Mouse (Mus musculus): Measurements from ENCODE around the gene Uvrag.

Uvrag gene

GRCm38 (mm10) chr7:99139841-99140491 is 975 bp downstream of the Uvrag start:
- no peak for DNase-seq (ENCODE audit: low read depth)

- no peak for DNase-seq (ENCODE audit: low read depth)
These were observed 3.4 kb downstream of the Uvrag start for GRCm38 (mm10) chr7:99137541-99137940.

GRCm38 (mm10) chr7:99136789-99137188 is 4.2 kb downstream of the Uvrag start:
- DNase-seq (ENCODE audit: low read depth) = no peak

- no peak for DNase-seq (ENCODE audit: low read depth)
These were observed 7.0 kb downstream of the Uvrag start for GRCm38 (mm10) chr7:99133811-99134402.

GRCm38 (mm10) chr7:99132597-99132996 is 8.3 kb downstream of the Uvrag start:
- no peak for DNase-seq (ENCODE audit: low read depth)

GRCm38 (mm10) chr7:99131819-99132353 is 9.1 kb downstream of the Uvrag start:
- no peak for DNase-seq (ENCODE audit: low read depth)

- DNase-seq (ENCODE audit: low read depth) = no peak
These were observed 12.0 kb downstream of the Uvrag start for GRCm38 (mm10) chr7:99128965-99129364.

- DNase-seq (ENCODE audit: low read depth) = no peak
These were observed 12.7 kb downstream of the Uvrag start for GRCm38 (mm10) chr7:99128020-99128950.

- DNase-seq (ENCODE audit: low read depth) = no peak
These were observed 14.9 kb downstream of the Uvrag start for GRCm38 (mm10) chr7:99126057-99126456.

- DNase-seq (ENCODE audit: low read depth) = no peak
These were observed 18.3 kb downstream of the Uvrag start for GRCm38 (mm10) chr7:99122651-99123050.

- DNase-seq (ENCODE audit: low read depth) = no peak
These were observed 19.9 kb downstream of the Uvrag start for GRCm38 (mm10) chr7:99120865-99121521.

- no peak for DNase-seq (ENCODE audit: low read depth)
These were observed 20.9 kb downstream of the Uvrag start for GRCm38 (mm10) chr7:99120082-99120481.

- DNase-seq (ENCODE audit: low read depth) = no peak
These were observed 24.2 kb downstream of the Uvrag start for GRCm38 (mm10) chr7:99116781-99117180.

GRCm38 (mm10) chr7:99114006-99114726 is 26.8 kb downstream of the Uvrag start:
- DNase-seq (ENCODE audit: low read depth) = no peak

GRCm38 (mm10) chr7:99107566-99107965 is 33.4 kb downstream of the Uvrag start:
- DNase-seq (ENCODE audit: low read depth) = no peak

GRCm38 (mm10) chr7:99106714-99107270 is 34.1 kb downstream of the Uvrag start:
- DNase-seq (ENCODE audit: low read depth) = no peak

- no peak for DNase-seq (ENCODE audit: low read depth)
These were observed 39.0 kb downstream of the Uvrag start for GRCm38 (mm10) chr7:99101767-99102593.

GRCm38 (mm10) chr7:99101076-99101475 is 39.9 kb downstream of the Uvrag start:
- no peak for DNase-seq (ENCODE audit: low read depth)

GRCm38 (mm10) chr7:99100573-99100972 is 40.4 kb downstream of the Uvrag start:
- DNase-seq (ENCODE audit: low read depth) = no peak

GRCm38 (mm10) chr7:99100087-99100486 is 40.9 kb downstream of the Uvrag start:
- no peak for DNase-seq (ENCODE audit: low read depth)

All from c-Kit-positive CD71-positive TER-119-negative erythroid progenitor cells, embryonic 14.5 days (primary cell).